Mouse (Mus musculus): ENCODE results near the gene Ubd.
A peak's percentile ranks its signal among the peaks of the same experiment; 100 is the strongest.
"Not testable (repeated sequence)": the region's sequence is repeated elsewhere in the genome, so short reads cannot be mapped to it uniquely, and the experiment has no call there.

The Ubd gene

DNA sequence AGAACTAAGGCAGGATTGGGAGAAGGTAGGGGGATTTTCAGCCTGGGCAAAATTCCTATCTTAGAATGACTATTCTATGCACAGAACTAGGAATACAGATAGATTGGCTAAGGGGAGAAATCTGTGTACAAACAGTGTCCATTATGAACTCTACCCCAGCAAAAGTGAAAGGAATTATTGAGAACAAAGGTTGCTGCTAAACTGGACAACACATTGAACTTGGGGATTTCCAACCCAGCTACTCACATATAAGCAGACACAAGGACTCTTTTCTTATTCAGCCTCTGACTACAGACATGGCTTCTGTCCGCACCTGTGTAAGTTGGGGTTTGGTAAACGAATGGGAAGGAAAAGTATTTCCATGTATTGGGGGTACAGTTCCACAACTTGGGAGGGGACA lies at the start of gene Ubd:
Ubd (plus strand) TSS at position 237 of the 400 bp plus-strand sequence.
- no peak for DNase-seq (ENCODE audit: low spot score)

- DNase-seq (ENCODE audit: low spot score), result no peak
Measured at GRCm38 (mm10) chr17:37161394-37161793, 32.3 kb upstream of the Ubd start, which contains the start of gene Olfr93. Gene Olfr93 (minus strand): TSS chr17:37161494.

DNA sequence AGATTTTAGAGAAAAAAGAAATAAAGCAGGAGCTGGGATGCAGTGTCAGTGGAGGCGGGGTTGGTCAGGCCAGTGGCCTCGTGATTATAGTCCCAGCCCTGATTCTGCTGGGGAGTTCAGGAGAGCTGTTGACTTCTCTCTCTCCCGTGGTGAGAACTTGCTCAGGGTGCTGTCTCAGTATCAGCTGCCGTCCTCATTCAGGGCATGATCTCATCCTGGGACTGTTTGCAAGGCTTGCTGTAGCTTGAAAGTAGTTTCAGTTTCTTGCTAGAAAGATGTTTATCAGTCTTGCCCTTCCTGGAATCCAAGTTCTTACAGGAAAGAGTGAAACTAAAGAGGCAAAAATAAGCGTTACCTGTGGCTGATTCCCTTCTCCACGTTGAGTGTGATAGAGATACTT lies 8.2 kb upstream of the Ubd start:
- no peak for DNase-seq (ENCODE audit: low spot score)

- DNase-seq (ENCODE audit: low spot score), result peak; percentile 61
Measured at GRCm38 (mm10) chr17:37190711-37191110, 3.0 kb upstream of the Ubd start.

DNA sequence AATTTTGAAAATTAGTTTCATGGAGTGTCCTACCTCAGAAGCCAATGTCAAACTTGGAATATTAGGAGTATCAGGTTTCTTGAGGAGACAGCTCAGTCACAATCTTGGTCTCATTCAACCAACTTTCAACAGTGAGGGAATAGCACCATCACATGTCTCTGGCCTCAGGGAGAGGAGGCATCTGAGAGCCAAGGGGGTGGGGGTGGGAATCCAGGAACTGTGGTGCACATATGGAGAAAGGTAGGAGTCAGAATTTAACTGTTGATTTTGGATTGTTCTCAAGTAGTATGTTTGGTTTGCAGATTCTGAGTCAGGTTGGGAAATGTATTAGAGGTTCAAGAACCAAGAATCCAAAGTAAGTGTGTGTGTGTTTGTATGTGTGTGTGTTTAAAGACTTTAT lies 660 bp upstream of the Ubd start:
- DNase-seq (ENCODE audit: low spot score), result no peak

GRCm38 (mm10) chr17:37194782-37195181 lies 1.1 kb downstream of the Ubd start:
- DNase-seq (ENCODE audit: low spot score), result no peak

GRCm38 (mm10) chr17:37196845-37197724 lies 3.4 kb downstream of the Ubd start:
- peak; percentile 44 for DNase-seq (ENCODE audit: low spot score)

DNA sequence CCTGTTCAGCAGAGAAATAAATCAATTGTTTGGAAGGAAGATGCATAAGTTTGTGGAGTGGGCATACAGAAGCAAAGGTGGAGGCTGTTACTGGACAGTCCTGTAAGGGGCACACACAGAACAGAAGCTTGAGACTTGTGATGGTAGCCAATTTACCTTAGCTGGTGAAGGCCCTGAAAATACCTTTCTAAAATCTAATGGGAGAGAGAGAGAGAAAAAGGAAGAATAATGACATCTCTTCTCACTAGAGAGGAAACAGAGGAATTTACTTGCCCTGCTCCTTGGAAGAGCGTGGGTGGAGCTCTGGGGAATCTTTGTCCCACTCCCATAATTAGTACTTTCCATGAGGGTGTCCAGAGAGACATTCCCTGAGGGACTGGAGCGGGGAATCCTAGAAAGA lies 7.2 kb downstream of the Ubd start, which contains the start of gene Olfr94:
Olfr94 (minus strand) TSS at position 101 of the 400 bp plus-strand sequence.
- DNase-seq (ENCODE audit: low spot score), result no peak

DNA sequence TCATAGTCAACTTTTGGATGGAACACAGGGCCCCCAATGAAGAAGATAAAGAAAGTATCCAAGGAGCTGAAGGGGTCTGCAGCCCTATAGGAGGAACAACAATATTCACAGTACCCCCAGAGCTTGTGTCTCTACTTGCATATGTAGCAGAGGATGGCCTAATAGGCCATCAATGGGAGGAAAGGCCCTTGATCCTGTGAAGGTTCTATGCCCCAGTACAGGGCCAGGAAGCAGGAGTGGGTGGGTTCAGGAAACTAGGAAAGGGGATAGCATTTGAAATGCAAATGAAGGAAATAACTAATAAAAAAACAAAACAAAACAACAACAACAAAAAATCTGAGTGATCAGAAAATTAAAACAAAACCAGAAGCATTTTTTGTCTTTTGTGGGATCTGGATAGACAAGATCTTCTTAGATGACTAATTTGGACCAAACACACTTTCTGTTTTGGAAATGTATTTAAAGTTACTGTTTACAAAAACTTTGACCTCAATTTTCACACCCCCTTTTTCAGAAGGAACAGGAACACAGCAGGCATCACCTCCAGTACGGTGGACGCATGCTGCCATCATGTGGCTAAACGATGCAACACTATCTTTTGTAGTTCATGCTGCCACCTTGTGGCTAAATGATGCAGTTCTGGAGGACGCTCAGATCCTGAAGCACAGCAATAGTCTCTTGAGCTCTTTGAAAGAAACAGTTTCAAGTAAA lies 9.7 kb downstream of the Ubd start:
- DNase-seq (ENCODE audit: low spot score), result peak; percentile 86

- DNase-seq (ENCODE audit: low spot score), result no peak
Measured at GRCm38 (mm10) chr17:37203917-37204236, 10.2 kb downstream of the Ubd start.

GRCm38 (mm10) chr17:37210884-37211768 lies 17.4 kb downstream of the Ubd start:
- DNase-seq (ENCODE audit: low spot score), result peak; percentile 43

DNA sequence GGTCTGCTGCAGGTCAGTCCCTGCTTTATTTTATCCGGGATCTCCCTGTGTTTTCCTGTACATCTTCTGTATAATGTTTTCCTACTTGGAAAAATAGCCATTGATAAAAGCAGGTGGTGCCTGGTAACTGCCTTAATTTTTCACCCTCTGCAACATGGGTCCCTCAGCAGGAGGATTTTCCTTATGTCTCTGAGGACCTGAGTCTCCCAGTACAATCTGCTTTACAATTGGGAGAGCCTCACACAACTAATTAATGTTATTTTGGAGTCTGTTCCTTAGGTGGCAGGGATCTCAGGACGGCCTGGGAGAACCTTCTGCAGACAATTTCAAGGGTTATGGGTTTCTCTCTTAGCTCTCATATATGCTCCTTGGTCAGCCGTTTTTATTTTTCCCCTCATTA lies 19.3 kb downstream of the Ubd start, which contains the start of gene Olfr95:
Olfr95 (minus strand) TSS at position 101 of the 400 bp plus-strand sequence.
- DNase-seq (ENCODE audit: low spot score), result no peak

DNA sequence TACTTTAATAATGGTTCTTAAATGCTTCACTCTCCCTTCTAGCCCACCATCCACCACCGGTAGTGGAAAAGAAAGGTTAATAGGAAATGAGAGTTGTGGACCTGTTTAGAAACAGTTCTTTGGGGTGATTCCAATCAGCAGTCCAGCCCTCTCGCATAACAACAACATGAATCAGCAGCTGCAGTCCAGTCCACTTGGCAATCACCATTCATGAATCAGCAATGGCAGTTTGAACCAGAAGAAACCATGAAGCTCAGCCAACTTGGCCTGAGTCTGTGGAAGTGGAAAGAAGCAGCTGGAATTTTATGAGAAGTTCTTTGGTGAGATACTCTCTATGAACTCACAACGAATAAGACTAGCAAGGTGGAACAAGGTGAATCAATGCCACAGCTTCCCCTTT lies 24.8 kb downstream of the Ubd start:
- DNase-seq (ENCODE audit: low spot score), result no peak

DNA sequence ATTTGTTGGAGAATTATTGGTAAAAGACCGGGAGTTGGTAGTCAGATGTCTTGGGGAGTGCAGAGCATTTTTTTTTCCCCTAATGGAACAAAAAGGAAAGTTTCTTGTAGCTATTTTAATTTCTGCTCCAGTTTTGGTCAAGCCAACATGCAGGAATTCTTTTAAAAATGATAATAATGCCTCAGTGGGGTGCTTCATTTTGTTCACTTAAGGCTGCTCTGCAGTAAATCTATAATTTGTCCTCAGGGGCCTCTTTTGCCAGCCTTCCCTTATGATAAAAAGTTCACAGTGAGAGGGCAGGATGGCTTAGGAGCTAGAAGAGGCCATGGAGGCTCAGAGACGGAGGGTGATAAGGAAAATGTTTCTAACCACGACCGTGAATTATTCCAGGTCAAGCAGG lies 26.2 kb downstream of the Ubd start, which contains the start of gene Olfr96:
Olfr96 (plus strand) TSS at position 301 of the 400 bp plus-strand sequence.
- DNase-seq (ENCODE audit: low spot score), result no peak

DNA sequence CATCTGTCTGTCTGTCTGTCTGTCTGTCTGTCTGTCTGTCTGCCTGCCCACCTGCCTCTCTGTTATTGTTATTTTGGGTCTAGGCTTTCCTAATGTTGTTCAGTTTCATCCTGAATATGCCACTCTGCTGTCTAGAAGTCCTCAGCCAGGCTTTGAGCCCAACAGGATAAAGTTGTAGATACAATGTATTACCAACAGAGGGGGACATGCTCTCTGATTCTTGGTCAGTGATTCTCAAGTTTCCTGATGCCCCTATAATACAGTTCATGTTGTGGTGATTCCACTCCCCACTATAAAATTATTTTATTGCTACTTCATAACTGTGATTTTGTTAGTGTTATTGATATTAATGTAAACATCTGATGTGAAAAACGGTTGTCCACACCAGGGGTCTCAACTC lies 28.2 kb downstream of the Ubd start:
- DNase-seq (ENCODE audit: low spot score), result no peak

DNA sequence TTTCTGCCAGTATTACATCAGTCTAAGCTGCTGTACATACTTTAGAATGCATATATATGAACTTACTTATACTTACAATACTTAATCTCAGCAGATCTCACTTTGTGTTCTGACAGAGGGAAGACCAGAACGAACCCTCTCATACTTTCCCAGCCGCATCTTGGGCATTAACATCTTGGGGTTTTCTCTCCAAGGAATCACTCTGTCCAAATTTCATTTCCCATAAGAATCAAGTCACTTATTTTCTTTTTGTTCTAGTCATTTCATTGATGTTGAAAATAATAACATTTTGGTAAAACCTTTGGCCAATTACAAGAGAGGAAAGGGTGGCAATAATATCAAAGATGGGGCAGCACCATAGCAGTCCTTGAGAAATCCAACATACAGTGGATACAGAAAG lies 43.5 kb downstream of the Ubd start, which contains the start of gene Olfr97:
Olfr97 (minus strand) TSS at position 101 of the 400 bp plus-strand sequence.
- not testable (repeated sequence) for DNase-seq (ENCODE audit: low spot score)

- DNase-seq (ENCODE audit: low spot score), result no peak
Measured at GRCm38 (mm10) chr17:37242198-37242597, 48.5 kb downstream of the Ubd start.

Measured in testis, postnatal 10 days (tissue).